In genomic region chr2:35107984-35108635, GRCm38 (mm10) we compare ENCODE assay signal across 10 mouse cellular contexts. TPM values are rescaled to one million over a fixed set of nuclear protein-coding genes. Genes with fewer than 3 reads are reported as not detected.
DNase-seq lines count a peak whose midpoint lies in the region; ATAC-seq lines count a peak whose summit lies in the region.
"Had no signal": no experiment of that assay in that cellular context is flagged by ENCODE, and none has a peak within 500 bp of the region (broad histone marks: within the 10 kb centered on the region; RNA-seq: fewer than 3 reads in every experiment).

No protein-coding gene starts in this region.

- WGBS in forebrain, embryonic 11.5 days = 54% methylated on average over 5 of the region's 5 CpGs

- no peaks in the 10 kb centered on the region for H3K27me3 ChIP-seq in forebrain, embryonic 11.5 days (ENCODE audit: control insufficient read depth, insufficient read depth, low read length)

- no peak overlapping the region for H3K4me3 ChIP-seq in forebrain, embryonic 11.5 days (ENCODE audit: low read depth, low read length)

- peaks cover 2% of the 10 kb centered on the region; the same call in 1 of the 2 replicates for H3K4me1 ChIP-seq in forebrain, embryonic 11.5 days (replicated peaks; ENCODE audit: control insufficient read depth, insufficient read depth, low read length)

- ATAC-seq in forebrain, embryonic 11.5 days (replicated peaks; ENCODE audit: low FRiP score) = no peak

- H3K4me2 ChIP-seq in forebrain, embryonic 11.5 days (ENCODE audit: low read depth, low read length, severe bottlenecking) = no peak overlapping the region

- no peak overlapping the region for H3K9ac ChIP-seq in forebrain, embryonic 11.5 days (ENCODE audit: low read length)

- DNase-seq in adrenal gland, postnatal 10 days = peak; percentile 35
- DNase-seq in adrenal gland, adult 18-20 months (ENCODE audit: low spot score in 2 of 2) = no peak
- DNase-seq in layer of hippocampus, adult 11-12 months (ENCODE audit: low spot score) = peak; percentile 44
- DNase-seq in layer of hippocampus, adult 8-10 months (ENCODE audit: low spot score in 2 of 2) = no peak
- DNase-seq in T-cell, adult 2 months (ENCODE audit: low spot score) = peak; percentile 52
- DNase-seq in kidney, postnatal 10 days = peak; percentile 13
- peak; percentile 34 to 55 for DNase-seq in natural killer cell, adult 2 months (ENCODE audit: low spot score in 2 of 2)
- no peak for DNase-seq in forebrain, embryonic 11.5 days (ENCODE audit: low spot score)

- H3K36me3 ChIP-seq in forebrain, embryonic 11.5 days (ENCODE audit: control insufficient read depth, insufficient read depth, low read length) = no peaks in the 10 kb centered on the region

- no peaks in the 10 kb centered on the region for H3K9me3 ChIP-seq in forebrain, embryonic 11.5 days (ENCODE audit: control insufficient read depth, low read length)

- no peak overlapping the region for H3K27ac ChIP-seq in forebrain, embryonic 11.5 days (ENCODE audit: low read depth, low read length)

RNA-seq across cellular contexts. Expression of gene Cntrl, which starts 1.2 kb away (rescaled TPM):
- 10 to 100 TPM; 12.6 to 22.7 TPM for total RNA-seq in adrenal gland, postnatal 10 days (2021)
- total RNA-seq in adrenal gland, adult 18-20 months (2021) = 10 to 100 TPM in 1 of 2 experiments, 1 to 10 TPM in 1; 7.7 to 11.4 TPM
- 10 to 100 TPM; 12.5 to 15.6 (median 14.0) TPM for total RNA-seq in layer of hippocampus, adult 8-10 months (2022)
- 36.9 and 42.0 TPM in 2 replicates for polyA plus RNA-seq in forebrain, embryonic 11.5 days (2014; fragmentation: Nextera tagmentation; extraction: Ambion mirVana)

RNA-seq across cellular contexts. Expression of gene AI182371, which starts 6.8 kb away (rescaled TPM):
- total RNA-seq in adrenal gland, postnatal 10 days (2021) = 10 to 100 TPM; 18.0 to 41.6 TPM
- under 1 TPM in 1 of 2 experiments, not detected in 1; 0.46 TPM for total RNA-seq in adrenal gland, adult 18-20 months (2021)
- under 1 TPM in 3 of 4 experiments, not detected in 1; 0.33 to 0.64 (median 0.58) TPM for total RNA-seq in layer of hippocampus, adult 8-10 months (2022)
- polyA plus RNA-seq in forebrain, embryonic 11.5 days (2014; fragmentation: Nextera tagmentation; extraction: Ambion mirVana) = 0.17 TPM in 1 of 2 replicates, not detected in the other
- polyA plus RNA-seq: neural tube, embryonic 11.5 days had no signal

RNA-seq across cellular contexts. Expression of gene Hc, which starts 46.9 kb away (rescaled TPM):
- total RNA-seq in adrenal gland, postnatal 10 days (2021) = 10 to 100 TPM; 36.3 to 64.6 TPM
- total RNA-seq in adrenal gland, adult 18-20 months (2021) = not detected
- total RNA-seq in layer of hippocampus, adult 8-10 months (2022) = under 1 TPM in 2 of 4 experiments, not detected in 2; 0.11 to 0.48 TPM
- polyA plus RNA-seq in forebrain, embryonic 11.5 days (2014; fragmentation: Nextera tagmentation; extraction: Ambion mirVana) = 0.76 and 1.6 TPM in 2 replicates
- polyA plus RNA-seq: heart, embryonic 14.5 days; neural tube, embryonic 11.5 days had no signal

Comparison
In these comparisons a context has a peak if more than half of its experiments do, and no peak if none do; other contexts are left out.
1. DNase-seq: peak in adrenal gland, postnatal 10 days (single experiment), layer of hippocampus, adult 11-12 months (single experiment), T-cell, adult 2 months (single experiment), kidney, postnatal 10 days (single experiment) and natural killer cell, adult 2 months (2 of 2); none in adrenal gland, adult 18-20 months (0 of 2), layer of hippocampus, adult 8-10 months (0 of 2) and forebrain, embryonic 11.5 days (single experiment).
2. RNA of gene AI182371, which starts 6.8 kb away (total RNA-seq): 18.0 to 41.6 TPM in adrenal gland, postnatal 10 days; 0.33 to 0.64 TPM in layer of hippocampus, adult 8-10 months and 0.46 TPM in adrenal gland, adult 18-20 months; every median in the first group is over 10 times any median in the second.
3. RNA of gene Hc, which starts 46.9 kb away (total RNA-seq): 36.3 to 64.6 TPM in adrenal gland, postnatal 10 days; 0.11 to 0.48 TPM in layer of hippocampus, adult 8-10 months and not detected in adrenal gland, adult 18-20 months; every median in the first group is over 10 times any median in the second.